Mouse (Mus musculus) heart, embryonic 15.5 days (tissue): ENCODE measurements around the gene Zfand4. TPM values are rescaled to one million over a fixed set of nuclear protein-coding genes. Genes with fewer than 3 reads are reported as not detected.
"Not testable (repeated sequence)": the region's sequence is repeated elsewhere in the genome, so short reads cannot be mapped to it uniquely, and the experiment has no call there.

ENCODE experiments used
- ATAC-seq: fragments of 200-750 bp; cut with Nextera tagmentation; replicated peaks from 2 replicates; pipeline ENCODE4 v1.8.0; 2017; ENCODE audit warnings: low read depth, moderate TSS enrichment; ENCODE audit not compliant: insufficient number of reproducible peaks, insufficient read depth, low FRiP score
- H3K27ac ChIP-seq: fragments of 300-500 bp; sonication (generic); 2 replicates; pipeline ENCODE4 v1.5.1; 2015; ENCODE audit warnings: mild to moderate bottlenecking, inconsistent platforms
- H3K27me3 ChIP-seq: fragments of 300-500 bp; sonication (generic); 2 replicates; pipeline ENCODE4 v1.6.1; 2015; ENCODE audit warnings: inconsistent platforms
- H3K36me3 ChIP-seq: fragments of 300-500 bp; sonication (generic); 2 replicates; pipeline ENCODE4 v1.6.1; 2015; ENCODE audit warnings: mild to moderate bottlenecking, inconsistent platforms
- H3K4me1 ChIP-seq: fragments of 300-500 bp; sonication (generic); replicated peaks from 2 replicates; pipeline ENCODE4 v1.6.1; 2015; ENCODE audit warnings: inconsistent platforms
- H3K4me2 ChIP-seq: fragments of 300-500 bp; sonication (generic); 2 replicates; pipeline ENCODE4 v1.6.1; 2015; ENCODE audit warnings: inconsistent platforms, mild to moderate bottlenecking, moderate library complexity
- H3K4me3 ChIP-seq: fragments of 300-500 bp; sonication (generic); 2 replicates; pipeline ENCODE4 v1.5.1; 2015; ENCODE audit warnings: mild to moderate bottlenecking, inconsistent platforms
- H3K9ac ChIP-seq: fragments of 300-500 bp; sonication (generic); 2 replicates; pipeline ENCODE4 v1.6.1; 2015; ENCODE audit warnings: mild to moderate bottlenecking, inconsistent platforms
- H3K9me3 ChIP-seq: fragments of 300-500 bp; sonication (generic); replicated peaks from 2 replicates; pipeline ENCODE4 v1.6.1; 2016; ENCODE audit warnings: inconsistent platforms
- WGBS: fragments of 180-500 bp; shearing (Covaris S2); methylation state at CpG from one replicate; pipeline ENCODE4 v1.1.7; 2015; ENCODE audit warnings: mixed read lengths; 5-methylcytosine and 5-hydroxymethylcytosine counted together
- polyA plus RNA-seq: library from polyadenylated mRNA; unstranded; fragments of >200 nt; fragmentation: Nextera tagmentation; extraction: Ambion mirVana; gene quantifications from 2 replicates; pipeline ENCODE4 v1.2.1, GENCODE M21; 2015

The Zfand4 gene
- polyA plus RNA-seq, 1 experiment from 2014 or later, result 3.0 TPM

DNA sequence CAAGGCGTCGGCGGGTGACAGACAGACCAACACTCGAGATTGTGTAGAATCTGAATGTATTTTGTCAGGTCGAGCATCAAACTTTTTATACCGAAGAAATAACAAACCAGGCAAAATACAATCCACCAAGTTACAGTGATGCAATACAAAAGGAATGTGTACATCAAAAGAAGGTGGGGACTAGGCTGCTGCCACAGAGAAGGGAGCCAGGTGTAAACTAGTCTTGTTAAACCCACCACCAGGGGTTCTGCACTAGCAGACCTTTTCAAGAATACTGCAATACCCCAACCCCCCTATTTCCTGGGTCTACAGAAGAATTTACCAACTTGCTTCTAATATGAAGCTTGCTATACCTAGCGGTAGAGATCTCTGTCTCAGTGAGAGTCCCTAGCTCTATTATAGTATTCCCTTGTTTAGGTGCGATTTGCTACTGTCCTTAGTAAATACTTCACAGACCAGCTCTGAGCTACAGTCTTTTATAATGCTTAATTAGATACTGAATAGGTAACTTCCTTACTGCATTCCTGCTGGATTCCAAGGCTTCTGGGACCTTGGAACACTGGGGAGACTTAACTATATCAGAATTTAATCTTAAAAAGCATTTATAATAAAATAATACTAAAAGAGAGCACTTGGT is 92.4 kb downstream of the Zfand4 start:
- not testable (repeated sequence) for H3K4me3 ChIP-seq, H3K4me1 ChIP-seq, H3K9me3 ChIP-seq, H3K27ac ChIP-seq, H3K36me3 ChIP-seq, ATAC-seq, H3K27me3 ChIP-seq, H3K9ac ChIP-seq, H3K4me2 ChIP-seq
- 75% methylated on average over 8 of the region's 8 CpGs for WGBS

GRCm38 (mm10) chr6:116356948-116357325 is 92.9 kb downstream of the Zfand4 start:
- no peaks in the 10 kb centered on the region; the same call in 1 of the 2 replicates for H3K4me1 ChIP-seq
- no peak overlapping the region for H3K4me3 ChIP-seq
- no peak overlapping the region for H3K27ac ChIP-seq
- no peak overlapping the region for H3K4me2 ChIP-seq
- ATAC-seq, result no peak
- no peaks in the 10 kb centered on the region for H3K9me3 ChIP-seq
- no peak overlapping the region for H3K9ac ChIP-seq
- 70% methylated on average over 4 of the region's 4 CpGs for WGBS
- H3K27me3 ChIP-seq, result no peaks in the 10 kb centered on the region
- H3K36me3 ChIP-seq, result no peaks in the 10 kb centered on the region

- WGBS, result 76% methylated on average over 8 of the region's 8 CpGs
Measured at GRCm38 (mm10) chr6:116358056-116358455, 94.0 kb downstream of the Zfand4 start.

DNA sequence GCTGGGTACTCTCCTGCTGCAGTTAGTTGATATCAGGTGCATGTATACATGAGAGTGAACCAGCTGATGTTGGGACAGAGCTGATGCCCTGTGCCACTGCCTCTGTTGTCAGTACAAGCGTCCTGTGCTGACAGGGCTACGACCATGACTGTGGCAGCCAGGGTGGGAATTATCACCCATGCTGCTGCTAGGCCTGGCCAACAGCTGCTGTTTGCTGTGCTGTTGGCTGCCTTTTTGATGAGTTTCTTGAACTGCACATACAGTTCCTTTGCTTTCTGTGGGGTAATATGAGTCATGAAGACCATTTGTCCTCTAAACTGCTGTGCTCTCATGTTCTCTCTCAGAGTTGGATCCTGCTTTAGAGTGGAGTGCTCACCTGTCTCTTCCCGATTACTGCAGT is 95.2 kb downstream of the Zfand4 start:
- Histone ChIP-seq H3K9ac (no peak overlapping the region), H3K27ac (no peak overlapping the region), H3K27me3 (no peaks in the 10 kb centered on the region), H3K4me2 (no peak overlapping the region), H3K9me3 (no peaks in the 10 kb centered on the region), H3K4me3 (no peak overlapping the region), H3K4me1 (no peaks in the 10 kb centered on the region; the same call in 1 of the 2 replicates), H3K36me3 (no peaks in the 10 kb centered on the region)
- ATAC-seq, result no peak
- WGBS, result 64% methylated on average over 3 of the region's 3 CpGs

More at GRCm38 (mm10) chr6:116358056-116358455, 94.0 kb downstream of the Zfand4 start:
- no peaks in the 10 kb centered on the region for H3K27me3 ChIP-seq
- no peak overlapping the region for H3K27ac ChIP-seq
- no peak overlapping the region for H3K9ac ChIP-seq
- H3K36me3 ChIP-seq, result no peaks in the 10 kb centered on the region
- ATAC-seq, result no peak
- H3K4me1 ChIP-seq, result no peaks in the 10 kb centered on the region; the same call in 1 of the 2 replicates
- no peaks in the 10 kb centered on the region for H3K9me3 ChIP-seq
- H3K4me3 ChIP-seq, result no peak overlapping the region
- H3K4me2 ChIP-seq, result no peak overlapping the region

- H3K27ac ChIP-seq, result no peak overlapping the region
- H3K4me1 ChIP-seq, result no peaks in the 10 kb centered on the region; the same call in 1 of the 2 replicates
- H3K9ac ChIP-seq, result no peak overlapping the region
- H3K27me3 ChIP-seq, result no peaks in the 10 kb centered on the region
- WGBS, result 86% methylated on average over 3 of the region's 3 CpGs
- no peak overlapping the region for H3K4me2 ChIP-seq
- no peak overlapping the region for H3K4me3 ChIP-seq
- no peaks in the 10 kb centered on the region for H3K9me3 ChIP-seq
- H3K36me3 ChIP-seq, result no peaks in the 10 kb centered on the region
- ATAC-seq, result no peak
Measured at GRCm38 (mm10) chr6:116361463-116361862, 97.4 kb downstream of the Zfand4 start.

- no peaks in the 10 kb centered on the region for H3K27me3 ChIP-seq
- no peak for ATAC-seq
- H3K36me3 ChIP-seq, result no peaks in the 10 kb centered on the region
- 90% methylated on average over 4 of the region's 4 CpGs for whole genome bisulfite sequencing
- no peak overlapping the region for H3K4me2 ChIP-seq
- H3K9ac ChIP-seq, result no peak overlapping the region
- H3K27ac ChIP-seq, result no peak overlapping the region
- no peaks in the 10 kb centered on the region; the same call in 1 of the 2 replicates for H3K4me1 ChIP-seq
- no peak overlapping the region for H3K4me3 ChIP-seq
- H3K9me3 ChIP-seq, result no peaks in the 10 kb centered on the region
Measured at GRCm38 (mm10) chr6:116361993-116362392, 98.0 kb downstream of the Zfand4 start.

DNA sequence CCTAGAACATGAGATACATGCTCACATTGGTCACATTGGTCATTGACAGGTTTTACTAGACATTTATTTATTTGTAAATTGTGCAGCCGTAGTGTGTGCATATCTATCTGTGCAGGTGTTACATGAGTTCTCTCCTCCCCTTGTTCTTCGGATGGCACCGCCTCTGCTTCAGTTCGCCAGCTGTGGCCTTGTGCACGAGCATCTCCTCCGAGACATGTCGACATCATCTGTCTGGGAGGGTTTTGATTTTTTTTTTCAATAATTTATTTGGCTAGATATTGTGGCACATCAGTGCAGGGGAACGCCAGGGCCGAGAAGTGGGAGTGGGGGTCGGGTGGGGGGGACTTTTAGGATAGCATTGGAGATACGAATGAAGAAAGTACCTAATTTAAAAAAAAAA is 103.9 kb downstream of the Zfand4 start:
- no peak overlapping the region for H3K9ac ChIP-seq
- WGBS, result 76% methylated on average over 11 of the region's 11 CpGs
- H3K27me3 ChIP-seq, result no peaks in the 10 kb centered on the region
- no peak overlapping the region for H3K27ac ChIP-seq
- no peaks in the 10 kb centered on the region for H3K4me1 ChIP-seq
- no peak for ATAC-seq
- no peak overlapping the region for H3K4me3 ChIP-seq
- H3K4me2 ChIP-seq, result no peak overlapping the region
- no peaks in the 10 kb centered on the region for H3K9me3 ChIP-seq
- no peaks in the 10 kb centered on the region for H3K36me3 ChIP-seq

DNA sequence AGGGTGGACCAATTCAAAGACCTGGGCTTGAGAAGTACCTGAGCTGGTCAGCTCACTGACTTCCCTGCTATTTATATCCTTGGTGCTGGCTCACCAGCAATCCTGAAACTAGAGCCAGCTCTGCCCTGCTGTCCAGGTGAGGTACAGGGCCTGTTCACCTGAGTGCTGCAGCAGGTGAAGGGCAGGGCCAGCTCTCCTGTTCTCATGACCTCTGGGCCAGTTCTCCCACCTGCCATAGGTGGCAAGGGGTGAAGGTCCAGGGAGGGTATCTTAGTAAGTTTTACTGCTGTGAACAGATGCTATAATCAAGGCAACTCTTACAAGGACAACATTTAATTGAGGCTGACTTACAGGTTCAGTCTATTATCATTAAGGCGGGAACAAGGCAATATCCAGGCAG is 105.8 kb downstream of the Zfand4 start:
- no peak for ATAC-seq
- H3K27ac ChIP-seq, result no peak overlapping the region
- WGBS, result 97% methylated on average over 1 of the region's 1 CpGs

GRCm38 (mm10) chr6:116370216-116370976 is 106.4 kb downstream of the Zfand4 start:
- Histone ChIP-seq H3K4me3 (no peak overlapping the region), H3K36me3 (no peaks in the 10 kb centered on the region), H3K4me1 (no peaks in the 10 kb centered on the region), H3K27ac (no peak overlapping the region), H3K27me3 (no peaks in the 10 kb centered on the region), H3K9me3 (no peaks in the 10 kb centered on the region), H3K9ac (no peak overlapping the region), H3K4me2 (no peak overlapping the region)
- ATAC-seq, result 0 out of 2 replicates have a peak, but pooled peaks have one; percentile 7
- 76% methylated on average over 6 of the region's 6 CpGs for WGBS

More for the DNA sequence above, 105.8 kb downstream of the Zfand4 start:
- Histone ChIP-seq H3K36me3 (no peaks in the 10 kb centered on the region), H3K4me3 (no peak overlapping the region), H3K9ac (no peak overlapping the region), H3K27me3 (no peaks in the 10 kb centered on the region), H3K4me2 (no peak overlapping the region), H3K9me3 (no peaks in the 10 kb centered on the region), H3K4me1 (no peaks in the 10 kb centered on the region)

DNA sequence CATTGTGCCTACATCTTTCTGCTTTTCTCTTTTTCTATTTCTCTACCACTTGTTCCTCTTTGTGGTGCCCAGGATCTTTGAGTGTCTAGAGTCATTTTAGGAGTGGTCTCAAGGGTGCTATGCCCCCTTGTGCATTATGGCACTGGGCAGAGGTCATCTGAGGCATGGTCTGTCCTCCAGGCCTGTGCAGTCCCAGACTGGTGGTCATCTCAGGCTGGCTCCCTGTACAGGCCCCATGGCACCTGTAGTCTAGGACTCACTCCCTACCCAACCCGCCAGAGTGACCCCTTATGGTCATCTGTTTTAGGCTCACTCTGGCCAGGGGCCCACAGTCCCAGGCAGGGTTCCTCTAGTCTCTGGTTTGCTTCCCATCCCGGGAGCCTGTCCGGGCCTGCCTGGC is 107.5 kb downstream of the Zfand4 start:
- Histone ChIP-seq H3K36me3 (no peaks in the 10 kb centered on the region), H3K27me3 (no peaks in the 10 kb centered on the region), H3K9ac (no peak overlapping the region), H3K4me3 (no peak overlapping the region), H3K4me1 (no peaks in the 10 kb centered on the region), H3K9me3 (no peaks in the 10 kb centered on the region), H3K27ac (no peak overlapping the region), H3K4me2 (no peak overlapping the region)
- ATAC-seq, result no peak
- 85% methylated on average over 3 of the region's 3 CpGs for WGBS

GRCm38 (mm10) chr6:116374136-116374535 is 110.1 kb downstream of the Zfand4 start:
- no peak overlapping the region for H3K27ac ChIP-seq
- H3K27me3 ChIP-seq, result no peaks in the 10 kb centered on the region
- 86% methylated on average over 1 of the region's 1 CpGs for WGBS
- H3K9ac ChIP-seq, result no peak overlapping the region
- no peaks in the 10 kb centered on the region for H3K9me3 ChIP-seq
- H3K4me2 ChIP-seq, result no peak overlapping the region
- ATAC-seq, result no peak
- no peak overlapping the region for H3K4me3 ChIP-seq
- H3K4me1 ChIP-seq, result no peaks in the 10 kb centered on the region
- H3K36me3 ChIP-seq, result no peaks in the 10 kb centered on the region; the same call in 1 of the 2 replicates

- Histone ChIP-seq H3K27ac (no peak overlapping the region), H3K36me3 (no peaks in the 10 kb centered on the region; the same call in 1 of the 2 replicates)
- no peak for ATAC-seq
Measured at GRCm38 (mm10) chr6:116374618-116375017, 110.6 kb downstream of the Zfand4 start.

More at GRCm38 (mm10) chr6:116374618-116375017, 110.6 kb downstream of the Zfand4 start:
- no peaks in the 10 kb centered on the region for H3K4me1 ChIP-seq
- no peak overlapping the region for H3K9ac ChIP-seq
- no peaks in the 10 kb centered on the region for H3K27me3 ChIP-seq
- no peak overlapping the region for H3K4me2 ChIP-seq
- no peaks in the 10 kb centered on the region for H3K9me3 ChIP-seq
- no peak overlapping the region for H3K4me3 ChIP-seq
